Comparison of ENCODE assay signal across 8 mouse cellular contexts in the genomic region with DNA sequence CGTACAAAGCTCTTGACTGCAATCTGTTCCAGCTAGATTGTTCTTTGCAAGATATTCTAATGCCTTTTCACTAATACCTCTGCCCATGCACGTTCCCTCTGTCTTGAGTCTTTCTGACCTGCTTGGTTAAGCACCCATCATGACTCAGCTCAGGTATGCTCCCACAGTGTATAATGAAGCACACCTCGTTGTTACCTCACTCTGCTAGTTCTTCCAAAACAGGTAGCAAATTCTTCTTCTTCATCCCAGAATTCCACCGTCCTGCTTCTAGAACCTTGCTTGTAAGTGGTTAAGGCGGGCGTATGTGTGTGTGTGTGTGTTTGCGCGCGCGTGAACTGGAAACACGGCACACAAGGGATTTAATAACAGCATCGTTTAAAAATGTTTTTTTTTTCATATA. TPM values are rescaled to one million over a fixed set of nuclear protein-coding genes. Genes with fewer than 3 reads are reported as not detected.
A peak's percentile ranks its signal among the peaks of the same experiment; 100 is the strongest.
DNase-seq lines count a peak whose midpoint lies in the region; ATAC-seq and TF ChIP-seq lines count a peak whose summit lies in the region.

No protein-coding gene starts in this region.

- H3K27me3 ChIP-seq in hindbrain, embryonic 16.5 days (replicated peaks; ENCODE audit: control insufficient read depth, insufficient read depth, low read length), result no peaks in the 10 kb centered on the region
- H3K27me3 ChIP-seq in midbrain, embryonic 11.5 days (ENCODE audit: control insufficient read depth, insufficient read depth, low read length), result no peaks in the 10 kb centered on the region

- TF ChIP-seq POLR2A in cortical plate, adult 2 months (IDR thresholded peaks at IDR 0.05; ENCODE audit: extremely low read depth, insufficient read depth, low read length), result no peak

- 12% methylated on average over 12 of the region's 12 CpGs for WGBS in hindbrain, embryonic 16.5 days
- WGBS in midbrain, embryonic 11.5 days, result 10% methylated on average over 12 of the region's 12 CpGs

- TF ChIP-seq CTCF in layer of hippocampus, adult 2 months (conservative IDR thresholded peaks at IDR 0.05), result no peak
- no peak for TF ChIP-seq CTCF in cortical plate, adult 2 months (IDR thresholded peaks at IDR 0.05; ENCODE audit: extremely low read depth, insufficient read depth, low read length)

- peak in 1 of 2 experiments; percentile 3 for DNase-seq in layer of hippocampus, adult 2 months (ENCODE audit: low spot score in 2 of 2)
- DNase-seq in layer of hippocampus, adult 9-11 months, result no peak
- DNase-seq in midbrain, embryonic 11.5 days (ENCODE audit: low spot score, missing footprints), result no peak
- no peak for DNase-seq in urinary bladder, postnatal 36 days (ENCODE audit: low spot score in 2 of 2)
- no peak for DNase-seq in embryo, embryonic 10 days (ENCODE audit: low spot score)
- no peak for DNase-seq in adrenal gland, postnatal 25 days

- H3K4me2 ChIP-seq in hindbrain, embryonic 16.5 days (ENCODE audit: low read length), result peak overlapping the region; percentile 74
- H3K4me2 ChIP-seq in midbrain, embryonic 11.5 days, result peak overlapping the region; percentile 50

- H3K4me3 ChIP-seq in layer of hippocampus, adult 2 months, result peak overlapping the region; percentile 69
- peak overlapping the region; percentile 88 for H3K4me3 ChIP-seq in cortical plate, adult 2 months (ENCODE audit: insufficient read depth, low read length)
- peak overlapping the region; percentile 59 for H3K4me3 ChIP-seq in hindbrain, embryonic 16.5 days (ENCODE audit: low read length)
- peak overlapping the region; percentile 52 for H3K4me3 ChIP-seq in midbrain, embryonic 11.5 days (ENCODE audit: low read depth, low read length)

- H3K27ac ChIP-seq in layer of hippocampus, adult 2 months, result peak overlapping the region; percentile 70
- H3K27ac ChIP-seq in cortical plate, adult 2 months (ENCODE audit: insufficient read depth, low read length), result no peak overlapping the region
- 0 out of 2 replicates have a peak overlapping the region, but pooled peaks have one; percentile 17 for H3K27ac ChIP-seq in hindbrain, embryonic 16.5 days (ENCODE audit: low read depth, low read length)
- H3K27ac ChIP-seq in midbrain, embryonic 11.5 days (ENCODE audit: low read depth, low read length), result no peak overlapping the region

- H3K36me3 ChIP-seq in hindbrain, embryonic 16.5 days (ENCODE audit: control insufficient read depth, insufficient read depth, low read length), result no peaks in the 10 kb centered on the region
- no peaks in the 10 kb centered on the region for H3K36me3 ChIP-seq in midbrain, embryonic 11.5 days (ENCODE audit: control insufficient read depth, insufficient read depth, low read length)

- no peaks in the 10 kb centered on the region for H3K4me1 ChIP-seq in cortical plate, adult 2 months (ENCODE audit: control insufficient read depth, insufficient read depth, low read length)
- peaks cover 5% of the 10 kb centered on the region for H3K4me1 ChIP-seq in hindbrain, embryonic 16.5 days (ENCODE audit: control insufficient read depth, insufficient read depth, low read depth, low read length)
- peaks cover 4% of the 10 kb centered on the region; the same call in 1 of the 2 replicates for H3K4me1 ChIP-seq in midbrain, embryonic 11.5 days (ENCODE audit: control insufficient read depth, insufficient read depth, low read length)

- H3K9me3 ChIP-seq in hindbrain, embryonic 16.5 days (ENCODE audit: control insufficient read depth, low read length), result no peaks in the 10 kb centered on the region
- H3K9me3 ChIP-seq in midbrain, embryonic 11.5 days (ENCODE audit: control insufficient read depth, low read length), result no peaks in the 10 kb centered on the region

- H3K9ac ChIP-seq in hindbrain, embryonic 16.5 days (ENCODE audit: low read depth, low read length), result peak overlapping the region; percentile 52; the same call in 1 of the 2 replicates
- H3K9ac ChIP-seq in midbrain, embryonic 11.5 days (ENCODE audit: low read length), result peak overlapping the region; percentile 41; the same call in 1 of the 2 replicates

- peak; percentile 75 for ATAC-seq in hindbrain, embryonic 16.5 days
- peak; percentile 75 for ATAC-seq in midbrain, embryonic 11.5 days (ENCODE audit: low FRiP score)

RNA-seq across cellular contexts. Expression of a gene that starts 0.4 kb away (rescaled TPM):
- 10 to 100 TPM; 16.1 to 18.9 TPM for total RNA-seq in layer of hippocampus, adult 2 months (2021)
- 13.1 and 14.1 TPM in 2 replicates for polyA plus RNA-seq in cortical plate, adult 2 months (2012; rRNA removed)
- polyA plus RNA-seq in hindbrain, embryonic 16.5 days (2015; fragmentation: Nextera tagmentation; extraction: Ambion mirVana), result 30.0 and 30.4 TPM in 2 replicates
- polyA plus RNA-seq in midbrain, embryonic 11.5 days (2014; fragmentation: Nextera tagmentation; extraction: Ambion mirVana), result 69.9 and 73.2 TPM in 2 replicates
- total RNA-seq in adrenal gland, postnatal 25 days (2021), result 19.3 and 19.4 TPM in 2 replicates

RNA-seq across cellular contexts. Expression of a gene that starts 41.0 kb away (rescaled TPM):
- 100 to 1,000 TPM; 138 to 146 TPM for total RNA-seq in layer of hippocampus, adult 2 months (2021)
- 89.5 and 93.4 TPM in 2 replicates for polyA plus RNA-seq in cortical plate, adult 2 months (2012; rRNA removed)
- 266 and 274 TPM in 2 replicates for polyA plus RNA-seq in hindbrain, embryonic 16.5 days (2015; fragmentation: Nextera tagmentation; extraction: Ambion mirVana)
- 30.8 and 32.3 TPM in 2 replicates for polyA plus RNA-seq in midbrain, embryonic 11.5 days (2014; fragmentation: Nextera tagmentation; extraction: Ambion mirVana)
- total RNA-seq in adrenal gland, postnatal 25 days (2021), result 13.6 and 13.9 TPM in 2 replicates

Comparison
In these comparisons a context has a peak if more than half of its experiments do, and no peak if none do; other contexts are left out.
1. H3K27ac ChIP-seq: peak in layer of hippocampus, adult 2 months (single experiment) and hindbrain, embryonic 16.5 days (single experiment); none in cortical plate, adult 2 months (single experiment) and midbrain, embryonic 11.5 days (single experiment).
2. Peak in every context shown above with its lines, with median percentiles within 50 percentile points of each other: H3K4me3 ChIP-seq.